Mouse (Mus musculus): ENCODE results near the gene Hoxb4.
A peak's percentile ranks its signal among the peaks of the same experiment; 100 is the strongest.

Gene Hoxb4

GRCm38 (mm10) chr11:96284774-96285734 lies 33.0 kb upstream of the Hoxb4 start:
- DNase-seq (ENCODE audit: low spot score) = peak; percentile 87

- DNase-seq (ENCODE audit: low spot score) = peak; percentile 82
Measured at GRCm38 (mm10) chr11:96285771-96286738, 32.0 kb upstream of the Hoxb4 start, which contains the start of gene Hoxb7. Hoxb7 (plus strand) TSS chr11:96286623.

GRCm38 (mm10) chr11:96286739-96287385 lies 31.2 kb upstream of the Hoxb4 start:
- DNase-seq (ENCODE audit: low spot score) = no peak

- no peak for DNase-seq (ENCODE audit: low spot score)
Measured at GRCm38 (mm10) chr11:96287411-96287810, 30.7 kb upstream of the Hoxb4 start.

GRCm38 (mm10) chr11:96288455-96289221 lies 29.4 kb upstream of the Hoxb4 start:
- no peak for DNase-seq (ENCODE audit: low spot score)

GRCm38 (mm10) chr11:96289293-96289692 lies 28.8 kb upstream of the Hoxb4 start:
- DNase-seq (ENCODE audit: low spot score) = no peak

GRCm38 (mm10) chr11:96289837-96290236 lies 28.2 kb upstream of the Hoxb4 start:
- DNase-seq (ENCODE audit: low spot score) = no peak

- DNase-seq (ENCODE audit: low spot score) = no peak
Measured at GRCm38 (mm10) chr11:96290705-96291355, 27.2 kb upstream of the Hoxb4 start.

GRCm38 (mm10) chr11:96291681-96292564 lies 26.1 kb upstream of the Hoxb4 start, which contains the start of gene Hoxb6:
Hoxb6 (plus strand) TSS chr11:96292476.
- no peak for DNase-seq (ENCODE audit: low spot score)

- DNase-seq (ENCODE audit: low spot score) = no peak
Measured at GRCm38 (mm10) chr11:96292565-96293301, 25.3 kb upstream of the Hoxb4 start.

- DNase-seq (ENCODE audit: low spot score) = no peak
Measured at GRCm38 (mm10) chr11:96293302-96293921, 24.7 kb upstream of the Hoxb4 start.

- DNase-seq (ENCODE audit: low spot score) = peak; percentile 95
Measured at GRCm38 (mm10) chr11:96294245-96295091, 23.6 kb upstream of the Hoxb4 start.

GRCm38 (mm10) chr11:96295092-96295835 lies 22.8 kb upstream of the Hoxb4 start:
- DNase-seq (ENCODE audit: low spot score) = no peak

GRCm38 (mm10) chr11:96296997-96297396 lies 21.1 kb upstream of the Hoxb4 start:
- DNase-seq (ENCODE audit: low spot score) = no peak

- DNase-seq (ENCODE audit: low spot score) = no peak
Measured at GRCm38 (mm10) chr11:96297428-96297827, 20.6 kb upstream of the Hoxb4 start.

GRCm38 (mm10) chr11:96297968-96298635 lies 20.0 kb upstream of the Hoxb4 start:
- no peak for DNase-seq (ENCODE audit: low spot score)
